Mouse (Mus musculus): ENCODE measurements around the gene Cdr2l.

Cdr2l gene

GRCm38 (mm10) chr11:115441417-115441816 is 59.7 kb downstream of the Cdr2l start:
- DNase-seq (ENCODE audit: low spot score in 2 of 2), result no peak
